Mouse (Mus musculus) left cerebral cortex, postnatal 36 days (tissue): ENCODE measurements around the gene Gal3st3. TPM values are rescaled to one million over a fixed set of nuclear protein-coding genes. Genes with fewer than 3 reads are reported as not detected.

Experiments used
- total RNA-seq, 2 experiments: library from RNA; stranded (reverse); gene quantifications; 2 replicates each; pipeline ENCODE4 v1.2.3; 2021

Gal3st3 gene
- total RNA-seq, 2 experiments from 2014 or later, result 78.9 to 87.4 TPM

Other genes starting within 250 kb of the Gal3st3 start
- gene Rin1, start 247.8 kb upstream of the Gal3st3 start, total RNA-seq, result 10 to 100 TPM; 70.3 to 88.1 TPM
- 1 to 10 TPM; 4.6 to 5.1 TPM for gene Cd248, start 230.3 kb upstream of the Gal3st3 start, total RNA-seq
- gene Tmem151a, start 212.8 kb upstream of the Gal3st3 start, total RNA-seq, result 100 to 1,000 TPM; 152 to 188 TPM
- gene Yif1a, start 209.8 kb upstream of the Gal3st3 start, total RNA-seq, result 10 to 100 TPM; 24.8 to 26.1 TPM
- 100 to 1,000 TPM; 260 to 267 TPM for gene Cnih2, start 199.8 kb upstream of the Gal3st3 start, total RNA-seq
- 100 to 1,000 TPM; 141 to 170 TPM for gene Rab1b, start 191.3 kb upstream of the Gal3st3 start, total RNA-seq
- 100 to 1,000 TPM; 255 to 284 TPM for gene Klc2, start 179.8 kb upstream of the Gal3st3 start, total RNA-seq
- 10 to 100 TPM; 62.0 to 63.1 TPM for gene Pacs1, start 25.2 kb upstream of the Gal3st3 start, total RNA-seq
- 100 to 1,000 TPM; 201 to 202 TPM for gene Sf3b2, start 2.9 kb upstream of the Gal3st3 start, total RNA-seq
- gene Catsper1, start 37.4 kb downstream of the Gal3st3 start, total RNA-seq, result not detected
- 10 to 100 TPM; 20.8 to 35.6 TPM for gene Cst6, start 51.2 kb downstream of the Gal3st3 start, total RNA-seq
- 10 to 100 TPM; 20.5 to 24.2 TPM for gene Eif1ad, start 68.4 kb downstream of the Gal3st3 start, total RNA-seq
- 10 to 100 TPM; 74.3 to 83.3 TPM for gene Banf1, start 68.8 kb downstream of the Gal3st3 start, total RNA-seq
- 100 to 1,000 TPM in 1 of 2 experiments, 10 to 100 TPM in 1; 75.6 to 103 TPM for gene Sart1, start 90.4 kb downstream of the Gal3st3 start, total RNA-seq
- not detected for gene Tsga10ip, start 104.2 kb downstream of the Gal3st3 start, total RNA-seq
- 100 to 1,000 TPM; 245 to 260 TPM for gene Drap1, start 126.6 kb downstream of the Gal3st3 start, total RNA-seq
- 10 to 100 TPM; 70.2 to 78.3 TPM for gene AI837181, start 126.8 kb downstream of the Gal3st3 start, total RNA-seq
- gene Fosl1, start 149.2 kb downstream of the Gal3st3 start, total RNA-seq, result not detected
- gene Ccdc85b, start 159.6 kb downstream of the Gal3st3 start, total RNA-seq, result 10 to 100 TPM; 28.5 to 31.7 TPM
- gene Fibp, start 162.3 kb downstream of the Gal3st3 start, total RNA-seq, result 10 to 100 TPM; 87.2 to 95.1 TPM
- under 1 TPM in 1 of 2 experiments, not detected in 1; 0.86 TPM for gene Ctsw, start 170.2 kb downstream of the Gal3st3 start, total RNA-seq
- 10 to 100 TPM; 11.2 to 16.0 TPM for gene Efemp2, start 175.6 kb downstream of the Gal3st3 start, total RNA-seq
- 10 to 100 TPM; 30.5 to 31.1 TPM for gene Mus81, start 190.1 kb downstream of the Gal3st3 start, total RNA-seq
- gene Cfl1, start 192.1 kb downstream of the Gal3st3 start, total RNA-seq, result 1,000 to 10,000 TPM; 1,319 to 1,567 TPM
- 10 to 100 TPM in 1 of 2 experiments, 1 to 10 TPM in 1; 2.7 to 11.0 TPM for gene 1700020D05Rik, start 205.5 kb downstream of the Gal3st3 start, total RNA-seq
- gene Snx32, start 212.2 kb downstream of the Gal3st3 start, total RNA-seq, result 10 to 100 TPM; 77.2 to 89.0 TPM